Mouse (Mus musculus): ENCODE results near the gene 1110059G10Rik. TPM values are rescaled to one million over a fixed set of nuclear protein-coding genes. Genes with fewer than 3 reads are reported as not detected.

1110059G10Rik gene
- 31.6 TPM for polyA plus RNA-seq (2017; shearing (Covaris generic))

DNA sequence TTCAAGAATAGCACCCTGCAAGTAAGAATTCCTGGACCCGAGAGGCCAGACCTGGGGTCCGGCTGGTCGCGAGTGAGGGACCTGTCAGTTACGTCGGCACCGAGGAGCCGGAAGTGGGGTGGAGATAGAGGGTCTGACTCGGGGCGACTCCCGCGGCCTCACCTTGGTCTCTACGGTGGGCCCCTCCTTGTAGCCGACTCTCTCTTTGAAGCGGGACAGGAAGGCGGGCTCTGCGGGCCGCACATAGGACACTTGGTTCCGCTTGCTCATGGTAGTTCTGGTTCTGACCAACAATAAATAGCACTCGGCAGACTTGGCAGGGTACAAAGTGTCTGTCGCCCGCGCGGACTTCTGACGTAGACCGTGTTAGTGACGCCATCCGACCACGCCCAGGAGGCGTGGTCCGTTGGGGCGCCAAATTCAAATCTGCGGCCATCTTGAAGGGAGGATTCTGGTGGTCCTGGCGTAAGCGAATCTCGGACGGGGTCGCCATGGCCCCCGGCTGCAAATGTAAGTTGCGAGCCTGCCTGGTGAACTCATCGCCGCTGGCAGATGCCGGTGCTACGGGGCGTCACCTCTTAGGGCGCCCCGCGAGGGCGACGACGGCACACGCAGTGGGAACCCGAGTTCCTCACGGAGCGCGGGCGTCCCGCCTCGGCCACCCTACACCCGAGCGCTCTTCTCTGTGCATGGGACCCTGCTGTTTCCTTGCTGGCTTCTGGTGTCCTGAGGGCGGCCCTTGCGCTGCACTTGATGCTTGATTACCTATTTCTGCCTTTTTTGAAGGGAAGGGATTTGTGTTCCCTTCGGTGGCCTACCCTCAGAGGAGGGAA lies at the start of gene 1110059G10Rik, which contains the start of gene Kif15:
Gene 1110059G10Rik, minus strand, starts transcription at position 358 of the 833 bp plus-strand sequence.
Gene Kif15, plus strand, starts transcription at position 404 of the 833 bp plus-strand sequence.

DNA sequence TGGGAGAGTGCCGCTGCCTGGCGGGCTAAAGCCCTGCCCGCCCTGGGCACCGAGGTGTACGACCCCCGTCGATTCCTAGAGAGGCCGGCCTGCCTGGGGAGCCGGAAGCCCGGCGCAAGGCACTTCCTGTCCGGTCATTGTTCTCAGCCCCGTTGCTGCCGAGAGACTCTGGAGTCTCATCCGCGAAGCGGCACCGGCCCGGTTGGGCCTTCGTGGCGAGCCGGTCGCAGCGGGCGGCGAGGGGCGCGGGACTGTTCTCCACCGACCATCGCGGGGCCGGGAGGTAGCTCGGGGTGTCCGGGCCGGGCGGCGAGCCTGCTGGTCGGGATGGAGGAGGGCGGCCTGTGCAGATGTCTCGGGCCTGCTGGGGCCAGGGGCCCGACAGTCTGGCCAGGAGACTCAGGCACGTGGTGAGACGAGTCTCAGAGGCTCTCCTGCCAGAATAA lies 27.8 kb downstream of the 1110059G10Rik start, which contains the start of gene Zfp105:
Gene Zfp105, plus strand, starts transcription at position 137 of the 446 bp plus-strand sequence.

Other genes with a start within 250 kb of the 1110059G10Rik start
- gene Topaz1, start 203.7 kb downstream of the 1110059G10Rik start, polyA plus RNA-seq (2017; shearing (Covaris generic)) = not detected
- gene Tcaim, start 145.5 kb downstream of the 1110059G10Rik start, polyA plus RNA-seq (2017; shearing (Covaris generic)) = 17.1 TPM
- 2.1 TPM for gene Gm35549, start 107.0 kb downstream of the 1110059G10Rik start, polyA plus RNA-seq (2017; shearing (Covaris generic))
- gene Zfp445, start 85.0 kb downstream of the 1110059G10Rik start, polyA plus RNA-seq (2017; shearing (Covaris generic)) = 64.9 TPM
- gene Zkscan7, start 65.3 kb downstream of the 1110059G10Rik start, polyA plus RNA-seq (2017; shearing (Covaris generic)) = 6.6 TPM
- gene Zfp105, start 27.9 kb downstream of the 1110059G10Rik start, polyA plus RNA-seq (2017; shearing (Covaris generic)) = 0.12 TPM
- gene Kif15, start within 50 bp of the 1110059G10Rik start, polyA plus RNA-seq (2017; shearing (Covaris generic)) = 3.4 TPM
- 32.5 TPM for gene Tmem42, start 70.3 kb upstream of the 1110059G10Rik start, polyA plus RNA-seq (2017; shearing (Covaris generic))
- 1.2 TPM for gene Tgm4, start 83.7 kb upstream of the 1110059G10Rik start, polyA plus RNA-seq (2017; shearing (Covaris generic))
- 70.2 TPM for gene Zdhhc3, start 162.2 kb upstream of the 1110059G10Rik start, polyA plus RNA-seq (2017; shearing (Covaris generic))
- 96.9 TPM for gene Exosc7, start 162.2 kb upstream of the 1110059G10Rik start, polyA plus RNA-seq (2017; shearing (Covaris generic))
- 0.42 TPM for gene Clec3b, start 199.9 kb upstream of the 1110059G10Rik start, polyA plus RNA-seq (2017; shearing (Covaris generic))